Mouse (Mus musculus): ENCODE data around the gene Hmgb1. TPM values are rescaled to one million over a fixed set of nuclear protein-coding genes. Genes with fewer than 3 reads are reported as not detected.

The Hmgb1 gene
- total and polyA plus RNA-seq, 3 experiments = 227 to 899 (median 288) TPM

GRCm38 (mm10) chr5:149134751-149135454 is 49.4 kb downstream of the Hmgb1 start:
- no peak overlapping the region for H3K4me3 ChIP-seq (replicated peaks in 1 of 3; ENCODE audit: low read depth in 2 of 3, low read length in 2 of 3, poor library complexity in 1 of 3)
- H3K27me3 ChIP-seq (replicated peaks) = no peaks in the 10 kb centered on the region
- H3K9me3 ChIP-seq (replicated peaks; ENCODE audit: low read length) = no peaks in the 10 kb centered on the region
- DNase-seq (ENCODE audit: extremely low read depth) = no peak
- in situ Hi-C loops (cut with MboI; ENCODE audit: low pct_ligation_motif_present, low pct_unique_long_range_greater_than_20kb, low sequenced_read_pairs) = no loop called here
- no peaks in the 10 kb centered on the region; a peak in 1 of 4 replicates for H3K4me1 ChIP-seq (ENCODE audit: control insufficient read depth in 1 of 2, insufficient read depth in 2 of 2)
- no peak overlapping the region for H3K9ac ChIP-seq (ENCODE audit: insufficient read depth, low read depth)
- H3K79me2 ChIP-seq (replicated peaks; ENCODE audit: control insufficient read depth, extremely low read depth, insufficient read depth, poor library complexity, severe bottlenecking) = no peaks in the 10 kb centered on the region
- TF ChIP-seq USF1 (IDR thresholded peaks at IDR 0.05; ENCODE audit: low read depth, low read length) = no peak
- no peak overlapping the region for H3K4me2 ChIP-seq (ENCODE audit: insufficient read depth, low read depth, poor library complexity, severe bottlenecking)
- dilution Hi-C loops (cut with MboI; ENCODE audit: extremely low pct_ligation_motif_present, extremely low pct_unique_long_range_greater_than_20kb, low sequenced_read_pairs) = no loop called here
- H3K27ac ChIP-seq (ENCODE audit: insufficient read depth, low read depth) = no peak overlapping the region
- no peaks in the 10 kb centered on the region for H3K36me3 ChIP-seq (replicated peaks in 1 of 2; ENCODE audit: control insufficient read depth in 1 of 2, insufficient read depth in 1 of 2, low read length in 1 of 2)

DNA sequence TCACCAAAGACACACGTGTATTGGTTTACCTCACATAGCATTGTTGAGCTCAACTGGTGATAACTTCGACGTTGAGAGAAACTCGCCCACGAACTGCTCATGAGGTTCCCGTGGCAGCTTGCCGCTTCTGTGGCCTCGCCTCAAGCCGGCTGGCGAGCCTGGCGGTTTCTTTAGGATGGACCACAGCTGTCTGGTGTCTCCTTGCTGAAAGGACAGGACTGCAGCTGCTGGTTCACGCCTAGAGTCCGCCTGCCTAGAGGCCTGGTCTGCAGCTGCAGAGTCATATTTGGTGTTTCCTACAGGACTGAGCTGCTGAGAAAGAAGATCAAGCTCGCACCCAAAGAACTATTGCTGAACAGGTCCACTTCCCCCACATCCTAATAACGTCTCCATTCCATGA is 55.8 kb downstream of the Hmgb1 start:
- no peaks in the 10 kb centered on the region for H3K36me3 ChIP-seq (replicated peaks in 1 of 2; ENCODE audit: control insufficient read depth in 1 of 2, insufficient read depth in 1 of 2, low read length in 1 of 2)
- H3K27me3 ChIP-seq (replicated peaks) = no peaks in the 10 kb centered on the region
- no peaks in the 10 kb centered on the region for H3K79me2 ChIP-seq (replicated peaks; ENCODE audit: control insufficient read depth, extremely low read depth, insufficient read depth, poor library complexity, severe bottlenecking)
- in situ Hi-C loops (cut with MboI; ENCODE audit: low pct_ligation_motif_present, low pct_unique_long_range_greater_than_20kb, low sequenced_read_pairs) (no loop called here), dilution Hi-C loops (cut with MboI; ENCODE audit: extremely low pct_ligation_motif_present, extremely low pct_unique_long_range_greater_than_20kb, low sequenced_read_pairs) (no loop called here)
- H3K4me3 ChIP-seq (replicated peaks in 1 of 3; ENCODE audit: low read depth in 2 of 3, low read length in 2 of 3, poor library complexity in 1 of 3) = no peak overlapping the region
- no peaks in the 10 kb centered on the region for H3K9me3 ChIP-seq (replicated peaks; ENCODE audit: low read length)
- no peak overlapping the region for H3K9ac ChIP-seq (ENCODE audit: insufficient read depth, low read depth)
- no peak overlapping the region for H3K4me2 ChIP-seq (ENCODE audit: insufficient read depth, low read depth, poor library complexity, severe bottlenecking)
- DNase-seq (ENCODE audit: extremely low read depth) = no peak
- H3K27ac ChIP-seq (ENCODE audit: insufficient read depth, low read depth) = no peak overlapping the region
- TF ChIP-seq ZNF384 (IDR thresholded peaks at IDR 0.05; ENCODE audit: low read depth, low read length) = no peak
- TF ChIP-seq CTCF (conservative IDR thresholded peaks at IDR 0.05 in 1 of 2, IDR thresholded peaks at IDR 0.05 in 1 of 2; ENCODE audit: low read depth in 2 of 2, low read length in 2 of 2) = no peak
- no peaks in the 10 kb centered on the region for H3K4me1 ChIP-seq (ENCODE audit: control insufficient read depth in 1 of 2, insufficient read depth in 2 of 2)

- no peaks in the 10 kb centered on the region for H3K36me3 ChIP-seq (replicated peaks in 1 of 2; ENCODE audit: control insufficient read depth in 1 of 2, insufficient read depth in 1 of 2, low read length in 1 of 2)
- no peak overlapping the region for H3K4me3 ChIP-seq (replicated peaks in 1 of 3; ENCODE audit: low read depth in 2 of 3, low read length in 2 of 3, poor library complexity in 1 of 3)
- in situ Hi-C loops (cut with MboI; ENCODE audit: low pct_ligation_motif_present, low pct_unique_long_range_greater_than_20kb, low sequenced_read_pairs) = no loop called here
- H3K27me3 ChIP-seq (replicated peaks) = no peaks in the 10 kb centered on the region
- no peak for DNase-seq (ENCODE audit: extremely low read depth)
- no peak overlapping the region for H3K4me2 ChIP-seq (ENCODE audit: insufficient read depth, low read depth, poor library complexity, severe bottlenecking)
- H3K4me1 ChIP-seq (ENCODE audit: control insufficient read depth in 1 of 2, insufficient read depth in 2 of 2) = peaks cover 0 to 9% of the 10 kb centered on the region in 2 experiments; a peak in 2 of 4 replicates
- H3K9ac ChIP-seq (ENCODE audit: insufficient read depth, low read depth) = no peak overlapping the region
- H3K9me3 ChIP-seq (replicated peaks; ENCODE audit: low read length) = peaks cover 2% of the 10 kb centered on the region
- TF ChIP-seq ELF1 (IDR thresholded peaks at IDR 0.05; ENCODE audit: low read depth, low read length) (no peak), CHD1 (IDR thresholded peaks at IDR 0.05; ENCODE audit: low read depth, low read length) (no peak), HCFC1 (IDR thresholded peaks at IDR 0.05; ENCODE audit: low read depth, low read length) (no peak), TBP (conservative IDR thresholded peaks at IDR 0.05; ENCODE audit: low read depth, low read length) (no peak), MEF2A (IDR thresholded peaks at IDR 0.05; ENCODE audit: borderline replicate concordance, low read depth, low read length) (no peak), MAZ (IDR thresholded peaks at IDR 0.05; ENCODE audit: low read depth, low read length) (no peak), RAD21 (IDR thresholded peaks at IDR 0.05; ENCODE audit: low read depth, low read length) (no peak), POLR2A (IDR thresholded peaks at IDR 0.05; ENCODE audit: low read depth, low read length) (no peak), KAT2A (IDR thresholded peaks at IDR 0.05; ENCODE audit: insufficient replicate concordance, low read length) (no peak), IRF4 (IDR thresholded peaks at IDR 0.05; ENCODE audit: low read depth, low read length) (no peak), CTCF (conservative IDR thresholded peaks at IDR 0.05 in 1 of 2, IDR thresholded peaks at IDR 0.05 in 1 of 2; ENCODE audit: low read depth in 2 of 2, low read length in 2 of 2) (no peak), BHLHE40 (IDR thresholded peaks at IDR 0.05; ENCODE audit: low read depth, low read length) (no peak), SMC3 (IDR thresholded peaks at IDR 0.05; ENCODE audit: low read depth, low read length) (no peak), POLR2AphosphoS2 (IDR thresholded peaks at IDR 0.05; ENCODE audit: low read depth, low read length) (no peak), MAX (IDR thresholded peaks at IDR 0.05; ENCODE audit: low read length) (no peak), ZNF384 (IDR thresholded peaks at IDR 0.05; ENCODE audit: low read depth, low read length) (no peak), MYC (IDR thresholded peaks at IDR 0.05; ENCODE audit: low read depth, low read length) (no peak), ZMIZ1 (IDR thresholded peaks at IDR 0.05; ENCODE audit: low read depth, low read length) (no peak), NELFE (IDR thresholded peaks at IDR 0.05; ENCODE audit: low read depth, low read length) (no peak)
- no peak overlapping the region for H3K27ac ChIP-seq (ENCODE audit: insufficient read depth, low read depth)
- dilution Hi-C loops (cut with MboI; ENCODE audit: extremely low pct_ligation_motif_present, extremely low pct_unique_long_range_greater_than_20kb, low sequenced_read_pairs) = no loop called here
- H3K79me2 ChIP-seq (replicated peaks; ENCODE audit: control insufficient read depth, extremely low read depth, insufficient read depth, poor library complexity, severe bottlenecking) = no peaks in the 10 kb centered on the region
Observed at GRCm38 (mm10) chr5:149123795-149124194, 60.5 kb downstream of the Hmgb1 start.

Measured in CH12.LX (cell line).